Mouse (Mus musculus) embryo, embryonic 11 days (tissue): ENCODE measurements at regions not wholly inside any gene's neighbourhood (a gene's known extent, or its start where the extent isn't known, plus 50 kb on each side); places are given as distances from the start of the nearest gene placed in this dataset.

ENCODE experiments used
- DNase-seq: peaks from one replicate; pipeline ENCODE4 v3.0.0-alpha.2; 2015

GRCm38 (mm10) chr2:136617138-136617537 lies 96.1 kb upstream of the Snap25 start:
- no peak for DNase-seq

- no peak for DNase-seq
Measured at GRCm38 (mm10) chr2:136618114-136618513, 95.1 kb upstream of the Snap25 start.

DNA sequence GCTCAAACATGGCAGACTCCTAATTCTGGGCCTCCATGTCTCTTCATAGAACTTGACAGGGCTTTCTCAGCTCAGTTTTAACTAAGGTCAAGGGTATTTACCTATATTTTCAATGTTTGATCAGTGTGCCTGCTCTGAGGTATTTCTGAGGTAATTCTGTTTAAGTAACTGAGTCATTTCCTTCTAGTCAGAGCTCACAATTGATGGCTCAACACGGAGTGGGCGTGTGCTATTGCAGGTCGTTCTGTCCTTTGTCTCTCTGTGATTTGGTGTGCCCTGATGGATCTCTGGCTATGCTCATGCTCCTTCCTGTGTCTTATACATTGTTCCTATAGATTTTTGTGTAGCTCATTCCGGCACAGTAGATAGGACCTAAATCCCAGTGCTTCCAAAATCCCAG lies 92.9 kb upstream of the Snap25 start:
- DNase-seq = no peak

DNA sequence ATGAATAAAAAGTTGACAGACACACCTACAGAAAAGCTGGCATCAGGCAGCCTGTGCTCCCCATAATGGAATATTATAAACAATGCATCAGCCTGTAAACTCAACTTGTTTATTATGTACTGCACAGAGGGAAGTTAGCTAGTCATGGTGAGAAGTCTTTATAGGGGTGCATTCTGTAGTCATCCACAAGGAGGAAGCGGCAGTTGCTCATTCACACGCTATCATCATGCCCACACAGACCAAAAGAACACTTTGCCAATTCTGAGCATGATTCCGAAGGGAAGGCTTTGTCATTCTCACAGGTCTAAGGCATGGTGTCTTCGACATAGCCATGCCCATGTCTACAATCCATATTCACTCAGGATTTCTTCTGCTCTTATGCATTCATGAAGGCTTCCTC lies 92.3 kb upstream of the Snap25 start:
- no peak for DNase-seq

DNA sequence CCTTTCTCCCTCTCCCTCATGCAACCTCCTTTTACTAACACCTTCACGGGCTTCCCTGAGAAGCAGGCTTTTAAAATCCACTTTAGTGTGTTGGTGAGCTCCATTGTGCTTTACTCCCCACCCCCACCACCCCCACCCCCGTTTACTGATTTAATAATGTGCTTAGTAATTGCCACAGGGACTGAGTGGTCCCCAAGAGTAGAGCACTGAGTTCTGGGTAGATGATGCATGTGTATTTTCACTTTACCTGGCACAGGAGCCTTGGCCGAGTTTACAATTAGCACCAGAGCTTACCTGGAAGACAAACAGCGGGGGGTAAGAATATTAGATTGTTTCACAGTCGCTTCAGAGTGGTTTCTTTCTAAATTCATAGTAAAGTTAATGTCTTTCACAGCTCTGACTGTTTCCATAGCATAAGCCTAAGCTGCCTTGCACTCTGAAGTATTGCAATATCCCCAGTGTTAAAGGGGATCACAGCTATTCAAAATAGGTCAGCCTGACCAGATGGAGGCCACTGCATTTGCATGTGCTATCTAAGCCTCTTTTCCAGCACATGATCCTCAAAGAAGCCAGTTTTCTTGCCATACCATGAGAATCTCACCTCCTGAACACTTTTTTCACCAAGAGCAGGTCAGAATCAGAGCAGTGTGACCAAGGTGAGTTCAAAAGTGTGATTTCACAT lies 89.3 kb upstream of the Snap25 start:
- DNase-seq = peak; percentile 2

DNA sequence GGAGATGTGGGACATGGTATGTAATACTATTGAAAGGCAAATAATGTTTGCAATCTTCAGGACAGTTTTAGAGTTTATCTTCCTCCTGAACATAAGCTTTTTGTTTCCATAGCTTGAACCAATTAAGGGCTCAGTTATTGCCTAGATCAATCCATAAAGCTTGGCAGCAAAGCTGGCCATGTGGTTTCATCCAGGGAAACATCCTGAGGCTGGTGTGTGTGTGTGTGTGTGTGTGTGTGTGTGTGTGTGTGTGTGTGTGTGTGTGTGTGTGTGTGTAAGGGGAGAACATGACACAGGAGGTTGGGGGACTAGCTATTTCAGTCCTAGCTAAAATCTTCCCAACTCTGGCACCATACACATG lies 88.8 kb upstream of the Snap25 start:
- no peak for DNase-seq

DNA sequence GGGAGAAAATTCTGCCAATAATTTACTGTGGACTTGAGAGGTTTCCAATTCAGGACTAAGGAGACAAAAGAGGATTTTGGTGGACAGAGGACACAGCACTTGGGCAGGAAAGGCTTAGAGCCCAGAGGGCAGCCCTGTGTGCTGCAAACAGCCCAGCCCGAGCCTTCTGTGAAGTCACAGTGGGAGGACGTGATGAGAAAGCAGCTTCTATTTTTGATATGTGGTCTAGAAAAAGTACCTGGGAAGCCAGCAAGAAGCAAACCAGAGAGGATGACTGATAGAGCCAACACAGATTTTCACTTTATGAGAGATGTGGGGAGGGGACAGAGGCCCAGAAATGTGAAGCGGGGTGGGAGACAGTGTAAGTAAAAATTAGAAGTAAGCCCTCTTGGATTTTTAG lies 66.3 kb upstream of the Snap25 start:
- no peak for DNase-seq

DNA sequence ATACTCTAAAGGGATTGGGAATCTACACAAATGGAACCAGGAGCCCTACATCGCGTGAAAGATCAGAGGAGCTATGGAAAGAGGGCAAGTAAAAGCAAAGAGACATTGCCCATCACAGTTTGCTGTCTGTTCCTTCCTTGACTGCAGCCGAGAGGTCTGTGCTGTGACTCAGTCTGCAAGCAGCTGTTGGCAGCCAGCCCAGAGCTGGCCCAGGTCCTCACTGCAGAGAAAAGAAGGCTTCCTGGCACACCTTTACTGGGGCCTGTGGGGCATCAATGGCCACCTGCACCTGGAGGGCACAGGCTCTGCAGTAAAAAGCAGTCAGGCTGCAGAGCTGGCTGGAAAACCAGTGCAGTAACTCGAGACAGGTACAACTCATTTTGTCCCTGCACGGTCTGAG lies 64.6 kb upstream of the Snap25 start:
- DNase-seq = no peak

DNA sequence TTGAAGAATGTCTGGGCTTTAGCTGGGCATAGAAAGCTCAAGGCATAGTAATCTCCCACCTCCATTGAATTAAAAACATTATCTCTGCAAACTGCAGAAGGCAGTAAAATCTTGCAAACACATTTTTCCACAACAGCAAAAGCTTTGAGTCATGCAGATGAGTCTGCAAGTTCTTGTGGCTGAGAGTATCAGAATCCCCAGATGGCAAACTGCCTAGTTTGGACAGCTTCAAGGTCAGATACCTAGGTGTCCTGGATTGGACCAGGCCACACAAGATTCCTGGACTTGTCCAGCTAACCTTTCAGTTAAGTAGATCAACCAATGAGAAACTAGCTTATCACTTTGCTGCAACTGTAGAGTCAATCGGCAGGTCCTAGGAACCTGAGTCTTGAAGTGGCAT lies 62.5 kb upstream of the Snap25 start:
- no peak for DNase-seq

DNA sequence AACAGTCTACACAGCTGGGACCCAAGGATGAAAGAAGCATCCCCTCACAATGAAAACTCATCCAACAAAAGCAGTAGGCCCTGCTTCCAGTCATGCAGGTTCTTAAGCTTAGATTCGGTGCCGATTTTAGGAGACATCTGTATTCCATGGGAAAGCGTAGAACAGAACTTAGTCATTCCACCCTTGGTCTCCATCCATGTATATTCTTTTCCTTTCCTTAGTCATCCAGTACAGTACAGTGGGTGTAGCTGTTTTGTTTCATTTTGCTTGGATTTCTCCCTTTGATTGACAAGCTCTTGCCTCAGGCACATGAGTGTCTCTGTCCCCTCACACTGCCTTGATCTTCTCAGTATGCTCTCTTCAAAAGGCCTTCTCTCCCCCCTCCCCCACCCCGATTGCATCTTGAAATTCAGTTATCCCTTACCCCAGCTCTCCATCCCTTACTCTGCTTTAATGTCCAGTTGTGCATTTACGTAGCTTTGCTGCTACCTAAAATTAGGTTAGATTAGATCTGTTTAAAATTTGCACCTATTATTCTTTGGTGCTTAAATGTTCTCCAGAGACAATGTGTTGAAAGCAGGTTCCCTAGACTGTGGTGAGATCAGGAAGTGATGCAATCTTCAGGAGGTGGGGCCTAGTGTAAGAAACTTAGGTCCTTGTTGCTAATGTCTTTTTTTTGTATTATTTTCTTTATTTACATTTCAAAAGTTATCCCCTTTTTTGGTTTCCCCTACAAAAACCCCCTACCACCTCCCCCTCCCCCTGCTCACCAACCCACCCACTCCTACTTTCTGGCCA lies 60.8 kb upstream of the Snap25 start:
- DNase-seq = no peak
